Mouse (Mus musculus) heart, adult 18-20 months (tissue): ENCODE data around the gene Matn3. TPM values are rescaled to one million over a fixed set of nuclear protein-coding genes. Genes with fewer than 3 reads are reported as not detected.

Experiments
- DNase-seq, 2 experiments: peaks; one replicate each; pipeline ENCODE4 v3.0.0; 2021 to 2022; ENCODE audit warnings: mixed read lengths in 1 of 2
- total RNA-seq, 2 experiments: library from RNA; stranded (reverse); gene quantifications; 2 replicates each; pipeline ENCODE4 v1.2.3; 2021

Matn3 gene
- total RNA-seq, 2 experiments from 2014 or later = not detected

- peak; percentile 48 to 61 for DNase-seq
These were observed 12.4 kb upstream of the Matn3 start for GRCm38 (mm10) chr12:8935349-8935748.

- DNase-seq = peak in 1 of 2 experiments; percentile 50
These were observed 11.5 kb upstream of the Matn3 start for GRCm38 (mm10) chr12:8936210-8936609.

GRCm38 (mm10) chr12:8939490-8939889 lies 8.2 kb upstream of the Matn3 start:
- no peak for DNase-seq

GRCm38 (mm10) chr12:8940011-8941005 lies 7.4 kb upstream of the Matn3 start:
- no peak for DNase-seq

GRCm38 (mm10) chr12:8941131-8941615 lies 6.6 kb upstream of the Matn3 start:
- DNase-seq = no peak

GRCm38 (mm10) chr12:8941699-8942392 lies 5.9 kb upstream of the Matn3 start:
- no peak for DNase-seq

- no peak for DNase-seq
These were observed 566 bp upstream of the Matn3 start for GRCm38 (mm10) chr12:8947163-8947562.

GRCm38 (mm10) chr12:8953136-8953535 lies 5.4 kb downstream of the Matn3 start:
- DNase-seq = no peak

GRCm38 (mm10) chr12:8954161-8954561 lies 6.4 kb downstream of the Matn3 start:
- no peak for DNase-seq

- DNase-seq = no peak
These were observed 14.0 kb downstream of the Matn3 start for GRCm38 (mm10) chr12:8961607-8962316.

GRCm38 (mm10) chr12:8969828-8970227 lies 22.1 kb downstream of the Matn3 start:
- peak; percentile 62 to 83 for DNase-seq

- DNase-seq = peak; percentile 90 to 92
These were observed 26.2 kb downstream of the Matn3 start, which contains the start of gene Wdr35 for GRCm38 (mm10) chr12:8973820-8974465. Gene Wdr35, plus strand, starts transcription at chr12:8973892.

- no peak for DNase-seq
These were observed 27.3 kb downstream of the Matn3 start for GRCm38 (mm10) chr12:8975076-8975475.

GRCm38 (mm10) chr12:8993231-8993630 lies 45.5 kb downstream of the Matn3 start:
- peak in 1 of 2 experiments; percentile 28 for DNase-seq

- DNase-seq = no peak
These were observed 50.6 kb downstream of the Matn3 start for GRCm38 (mm10) chr12:8998318-8998717.

- peak; percentile 70 to 79 for DNase-seq
These were observed 54.4 kb downstream of the Matn3 start for GRCm38 (mm10) chr12:9002038-9002648.

GRCm38 (mm10) chr12:9007146-9007545 lies 59.4 kb downstream of the Matn3 start:
- DNase-seq = no peak

- DNase-seq = no peak
These were observed 60.1 kb downstream of the Matn3 start for GRCm38 (mm10) chr12:9007811-9008210.

- DNase-seq = no peak
These were observed 62.6 kb downstream of the Matn3 start for GRCm38 (mm10) chr12:9010311-9010710.

- no peak for DNase-seq
These were observed 68.6 kb downstream of the Matn3 start for GRCm38 (mm10) chr12:9016376-9016775.

- DNase-seq = no peak
These were observed 72.7 kb downstream of the Matn3 start for GRCm38 (mm10) chr12:9020431-9020830.
